Mouse (Mus musculus): ENCODE results near the gene Skiv2l. TPM values are rescaled to one million over a fixed set of nuclear protein-coding genes. Genes with fewer than 3 reads are reported as not detected.
A peak's percentile ranks its signal among the peaks of the same experiment; 100 is the strongest.

The Skiv2l gene
- polyA plus RNA-seq, 1 experiment from 2014 or later: 54.1 TPM

GRCm38 (mm10) chr17:34891377-34891776, 41.4 kb upstream of the Skiv2l start:
- Histone ChIP-seq H3K4me2 (no peak overlapping the region), H3K9me3 (no peaks in the 10 kb centered on the region), H3K27me3 (no peaks in the 10 kb centered on the region), H3K4me1 (replicated peaks) (peaks cover 19% of the 10 kb centered on the region), H3K4me3 (no peak overlapping the region), H3K9ac (no peak overlapping the region), H3K36me3 (peaks cover 7% of the 10 kb centered on the region), H3K27ac (no peak overlapping the region)
- 97% methylated on average over 2 of the region's 2 CpGs for WGBS
- no peak for ATAC-seq (ENCODE audit: low FRiP score)

- no peaks in the 10 kb centered on the region for H3K27me3 ChIP-seq
- no peaks in the 10 kb centered on the region for H3K9me3 ChIP-seq
- ATAC-seq (ENCODE audit: low FRiP score): no peak
- H3K4me3 ChIP-seq: no peak overlapping the region
- 88% methylated on average over 12 of the region's 12 CpGs for WGBS
- H3K9ac ChIP-seq: no peak overlapping the region
- no peak overlapping the region for H3K27ac ChIP-seq
- no peaks in the 10 kb centered on the region for H3K36me3 ChIP-seq
- H3K4me2 ChIP-seq: no peak overlapping the region
- H3K4me1 ChIP-seq (replicated peaks): peaks cover 8% of the 10 kb centered on the region
Observed at GRCm38 (mm10) chr17:34890074-34890743, 40.2 kb upstream of the Skiv2l start.

- no peak overlapping the region for H3K4me2 ChIP-seq
- H3K9me3 ChIP-seq: no peaks in the 10 kb centered on the region
- no peaks in the 10 kb centered on the region for H3K4me1 ChIP-seq (replicated peaks)
- 84% methylated on average over 5 of the region's 5 CpGs for WGBS
- no peaks in the 10 kb centered on the region for H3K36me3 ChIP-seq
- no peak overlapping the region for H3K9ac ChIP-seq
- ATAC-seq (ENCODE audit: low FRiP score): no peak
- no peak overlapping the region for H3K4me3 ChIP-seq
- no peak overlapping the region for H3K27ac ChIP-seq
- H3K27me3 ChIP-seq: 0 out of 2 replicates have a peak, but pooled peaks cover 7% of the 10 kb centered on the region
Observed at GRCm38 (mm10) chr17:34887942-34888341, 37.9 kb upstream of the Skiv2l start.

- no peak overlapping the region for H3K4me3 ChIP-seq
- no peak overlapping the region for H3K9ac ChIP-seq
- H3K36me3 ChIP-seq: no peaks in the 10 kb centered on the region
- WGBS: 82% methylated on average over 3 of the region's 3 CpGs
- H3K4me1 ChIP-seq (replicated peaks): peaks cover 6% of the 10 kb centered on the region; the same call in 1 of the 2 replicates
- no peak overlapping the region for H3K4me2 ChIP-seq
- H3K27me3 ChIP-seq: peaks cover 19% of the 10 kb centered on the region
- no peak for ATAC-seq (ENCODE audit: low FRiP score)
- no peaks in the 10 kb centered on the region for H3K9me3 ChIP-seq
- no peak overlapping the region for H3K27ac ChIP-seq
Observed at GRCm38 (mm10) chr17:34885615-34886014, 35.6 kb upstream of the Skiv2l start.

GRCm38 (mm10) chr17:34884704-34885103, 34.7 kb upstream of the Skiv2l start:
- Histone ChIP-seq H3K4me1 (replicated peaks) (peaks cover 6% of the 10 kb centered on the region; the same call in 1 of the 2 replicates), H3K9me3 (no peaks in the 10 kb centered on the region), H3K27ac (no peak overlapping the region), H3K36me3 (no peaks in the 10 kb centered on the region), H3K4me2 (no peak overlapping the region), H3K27me3 (peaks cover 19% of the 10 kb centered on the region), H3K4me3 (no peak overlapping the region), H3K9ac (no peak overlapping the region)
- 88% methylated on average over 6 of the region's 6 CpGs for WGBS
- ATAC-seq (ENCODE audit: low FRiP score): no peak

GRCm38 (mm10) chr17:34883332-34883731, 33.3 kb upstream of the Skiv2l start:
- H3K27me3 ChIP-seq: peaks cover 19% of the 10 kb centered on the region
- no peak overlapping the region for H3K27ac ChIP-seq
- H3K4me3 ChIP-seq: no peak overlapping the region
- no peak for ATAC-seq (ENCODE audit: low FRiP score)
- 69% methylated on average over 3 of the region's 3 CpGs for WGBS
- no peak overlapping the region for H3K4me2 ChIP-seq
- H3K36me3 ChIP-seq: no peaks in the 10 kb centered on the region
- H3K9ac ChIP-seq: 0 out of 2 replicates have a peak overlapping the region, but pooled peaks have one; percentile 29
- no peaks in the 10 kb centered on the region for H3K9me3 ChIP-seq
- peaks cover 6% of the 10 kb centered on the region; the same call in 1 of the 2 replicates for H3K4me1 ChIP-seq (replicated peaks)

- Histone ChIP-seq H3K36me3 (no peaks in the 10 kb centered on the region), H3K4me2 (0 out of 2 replicates have a peak within 1 kb of the TSS, but pooled peaks have one; percentile 21), H3K9ac (no peak within 1 kb of the TSS), H3K27ac (no peak within 1 kb of the TSS), H3K9me3 (no peaks in the 10 kb centered on the region), H3K4me1 (replicated peaks) (peaks cover 6% of the 10 kb centered on the region; the same call in 1 of the 2 replicates), H3K4me3 (no peak within 1 kb of the TSS), H3K27me3 (peaks cover 19% of the 10 kb centered on the region)
- WGBS: 9% methylated on average over 15 of the region's 15 CpGs
- ATAC-seq (ENCODE audit: low FRiP score): no peak
Observed at GRCm38 (mm10) chr17:34881683-34882310, 31.8 kb upstream of the Skiv2l start, which contains the start of gene Gm20547. Gene Gm20547 (minus strand): TSS chr17:34882042.

- Histone ChIP-seq H3K4me3 (no peak overlapping the region), H3K27me3 (peaks cover 19% of the 10 kb centered on the region), H3K9me3 (no peaks in the 10 kb centered on the region), H3K9ac (no peak overlapping the region), H3K4me1 (replicated peaks) (peaks cover 6% of the 10 kb centered on the region; the same call in 1 of the 2 replicates), H3K4me2 (no peak overlapping the region), H3K27ac (no peak overlapping the region), H3K36me3 (no peaks in the 10 kb centered on the region)
- ATAC-seq (ENCODE audit: low FRiP score): no peak
Observed at GRCm38 (mm10) chr17:34881166-34881565, 31.2 kb upstream of the Skiv2l start.

- Histone ChIP-seq H3K27ac (no peak within 1 kb of the TSS), H3K36me3 (no peaks in the 10 kb centered on the region), H3K27me3 (peaks cover 19% of the 10 kb centered on the region), H3K9ac (no peak within 1 kb of the TSS), H3K4me2 (no peak within 1 kb of the TSS), H3K4me1 (replicated peaks) (peaks cover 6% of the 10 kb centered on the region; the same call in 1 of the 2 replicates), H3K4me3 (no peak within 1 kb of the TSS), H3K9me3 (no peaks in the 10 kb centered on the region)
- WGBS: 66% methylated on average over 11 of the region's 11 CpGs
- no peak for ATAC-seq (ENCODE audit: low FRiP score)
Observed at GRCm38 (mm10) chr17:34879336-34879879, 29.4 kb upstream of the Skiv2l start, which contains the start of gene Zbtb12. Gene Zbtb12 (plus strand): TSS chr17:34879483.

- no peak for ATAC-seq (ENCODE audit: low FRiP score)
- H3K4me1 ChIP-seq (replicated peaks): no peaks in the 10 kb centered on the region
- WGBS: 91% methylated on average over 6 of the region's 6 CpGs
- H3K27ac ChIP-seq: no peak overlapping the region
- no peak overlapping the region for H3K9ac ChIP-seq
- H3K4me2 ChIP-seq: no peak overlapping the region
- no peaks in the 10 kb centered on the region for H3K36me3 ChIP-seq
- H3K9me3 ChIP-seq: no peaks in the 10 kb centered on the region
- H3K4me3 ChIP-seq: no peak overlapping the region
- H3K27me3 ChIP-seq: 0 out of 2 replicates have a peak, but pooled peaks cover 3% of the 10 kb centered on the region
Observed at GRCm38 (mm10) chr17:34874321-34874720, 24.3 kb upstream of the Skiv2l start.

GRCm38 (mm10) chr17:34865981-34866380, 16.0 kb upstream of the Skiv2l start:
- Histone ChIP-seq H3K4me2 (no peak overlapping the region), H3K4me1 (replicated peaks) (no peaks in the 10 kb centered on the region), H3K27me3 (0 out of 2 replicates have a peak, but pooled peaks cover 4% of the 10 kb centered on the region), H3K36me3 (no peaks in the 10 kb centered on the region), H3K4me3 (no peak overlapping the region), H3K9ac (no peak overlapping the region), H3K9me3 (no peaks in the 10 kb centered on the region), H3K27ac (no peak overlapping the region)
- WGBS: 67% methylated on average over 7 of the region's 7 CpGs
- no peak for ATAC-seq (ENCODE audit: low FRiP score)

GRCm38 (mm10) chr17:34862416-34863081, 12.5 kb upstream of the Skiv2l start, which contains the start of gene Cfb:
Gene Cfb (minus strand): TSS chr17:34862518.
- 71% methylated on average over 8 of the region's 8 CpGs for WGBS
- ATAC-seq (ENCODE audit: low FRiP score): no peak
- peaks cover 8% of the 10 kb centered on the region for H3K36me3 ChIP-seq
- H3K4me2 ChIP-seq: no peak within 1 kb of the TSS
- H3K27me3 ChIP-seq: 0 out of 2 replicates have a peak, but pooled peaks cover 4% of the 10 kb centered on the region
- no peak within 1 kb of the TSS for H3K4me3 ChIP-seq
- H3K9me3 ChIP-seq: no peaks in the 10 kb centered on the region
- no peak within 1 kb of the TSS for H3K9ac ChIP-seq
- no peaks in the 10 kb centered on the region for H3K4me1 ChIP-seq (replicated peaks)
- no peak within 1 kb of the TSS for H3K27ac ChIP-seq
